ENCODE assay signal across 18 mouse cellular contexts in genomic region chr5:29772038-29772437, GRCm38 (mm10). TPM values are rescaled to one million over a fixed set of nuclear protein-coding genes. Genes with fewer than 3 reads are reported as not detected.
DNase-seq lines count a peak whose midpoint lies in the region; ATAC-seq and TF ChIP-seq lines count a peak whose summit lies in the region.
"Had no signal": no experiment of that assay in that cellular context is flagged by ENCODE, and none has a peak within 500 bp of the region (broad histone marks: within the 10 kb centered on the region; RNA-seq: fewer than 3 reads in every experiment).

No protein-coding gene starts in this region.

- dilution Hi-C loops in CH12.LX (cut with MboI; ENCODE audit: extremely low pct_ligation_motif_present, extremely low pct_unique_long_range_greater_than_20kb, low sequenced_read_pairs): no loop called here

- peaks cover 19 to 43% of the 10 kb centered on the region in 2 experiments for H3K4me1 ChIP-seq in heart, embryonic 14.5 days (ENCODE audit: control insufficient read depth in 2 of 2, insufficient read depth in 2 of 2, low read length in 2 of 2)
- peaks cover 4 to 23% of the 10 kb centered on the region in 2 experiments; a peak in 3 of 4 replicates for H3K4me1 ChIP-seq in CH12.LX (ENCODE audit: control insufficient read depth in 1 of 2, insufficient read depth in 2 of 2)
- H3K4me1 ChIP-seq: embryonic facial prominence, embryonic 12.5 days; intestine, embryonic 15.5 days had no signal

- no peaks in the 10 kb centered on the region for H3K27me3 ChIP-seq in heart, embryonic 14.5 days (ENCODE audit: control insufficient read depth, insufficient read depth, low read length)
- no peaks in the 10 kb centered on the region for H3K27me3 ChIP-seq in CH12.LX (replicated peaks)
- H3K27me3 ChIP-seq: embryonic facial prominence, embryonic 12.5 days; hindbrain, embryonic 13.5 days; intestine, embryonic 15.5 days had no signal

- H3K4me2 ChIP-seq in heart, embryonic 14.5 days (ENCODE audit: low read length): peak overlapping the region; percentile 6
- H3K4me2 ChIP-seq in CH12.LX (ENCODE audit: insufficient read depth, low read depth, poor library complexity, severe bottlenecking): no peak overlapping the region
- H3K4me2 ChIP-seq: embryonic facial prominence, embryonic 12.5 days; hindbrain, embryonic 13.5 days; intestine, embryonic 15.5 days; liver, embryonic 11.5 days had no signal

- in situ Hi-C loops in CH12.LX (cut with MboI; ENCODE audit: low pct_ligation_motif_present, low pct_unique_long_range_greater_than_20kb, low sequenced_read_pairs): no loop called here

- no peak for TF ChIP-seq POLR2A in CH12.LX (IDR thresholded peaks at IDR 0.05; ENCODE audit: low read depth, low read length)

- no peak for DNase-seq in heart, adult 18-20 months
- DNase-seq in 416B (ENCODE audit: low read depth) (peak; percentile 95), CH12.LX (ENCODE audit: extremely low read depth) (peak; percentile 15)
- no peak for DNase-seq in lung, postnatal 36 days
- no peak for DNase-seq in urinary bladder, adult 18-20 months (ENCODE audit: low spot score in 2 of 2)
- DNase-seq: kidney, postnatal 14 days had no signal

- peak overlapping the region; percentile 58 to 75 for H3K27ac ChIP-seq in heart, embryonic 14.5 days (replicated peaks in 1 of 2; ENCODE audit: control insufficient read depth in 1 of 2, insufficient read depth in 1 of 2, low read depth in 2 of 2, low read length in 2 of 2)
- no peak overlapping the region for H3K27ac ChIP-seq in CH12.LX (ENCODE audit: insufficient read depth, low read depth)
- H3K27ac ChIP-seq: embryonic facial prominence, embryonic 12.5 days; hindbrain, embryonic 13.5 days; intestine, embryonic 15.5 days had no signal

- no peaks in the 10 kb centered on the region for H3K9me3 ChIP-seq in heart, embryonic 14.5 days (ENCODE audit: control insufficient read depth, low read length)
- no peaks in the 10 kb centered on the region for H3K9me3 ChIP-seq in CH12.LX (replicated peaks; ENCODE audit: low read length)
- H3K9me3 ChIP-seq: embryonic facial prominence, embryonic 12.5 days; hindbrain, embryonic 13.5 days; intestine, embryonic 15.5 days had no signal

- TF ChIP-seq EP300 in CH12.LX (IDR thresholded peaks at IDR 0.05; ENCODE audit: low read length): no peak

- TF ChIP-seq RAD21 in CH12.LX (IDR thresholded peaks at IDR 0.05; ENCODE audit: low read depth, low read length): no peak

- 34% methylated on average over 2 of the region's 2 CpGs for WGBS in heart, embryonic 14.5 days

- no peaks in the 10 kb centered on the region; the same call in 1 of the 2 replicates for H3K79me2 ChIP-seq in CH12.LX (replicated peaks; ENCODE audit: control insufficient read depth, extremely low read depth, insufficient read depth, poor library complexity, severe bottlenecking)

- peaks cover 32% of the 10 kb centered on the region for H3K36me3 ChIP-seq in heart, embryonic 14.5 days (ENCODE audit: control insufficient read depth, insufficient read depth, low read length)
- peaks cover 41 to 89% of the 10 kb centered on the region in 2 experiments for H3K36me3 ChIP-seq in CH12.LX (replicated peaks in 1 of 2; ENCODE audit: control insufficient read depth in 1 of 2, insufficient read depth in 1 of 2, low read length in 1 of 2)

- no peak for TF ChIP-seq CTCF in CH12.LX (conservative IDR thresholded peaks at IDR 0.05 in 1 of 2, IDR thresholded peaks at IDR 0.05 in 1 of 2; ENCODE audit: low read depth in 2 of 2, low read length in 2 of 2)

- H3K9ac ChIP-seq in heart, embryonic 14.5 days (ENCODE audit: low read length): no peak overlapping the region
- H3K9ac ChIP-seq in CH12.LX (ENCODE audit: insufficient read depth, low read depth): no peak overlapping the region
- H3K9ac ChIP-seq: embryonic facial prominence, embryonic 12.5 days; hindbrain, embryonic 13.5 days; intestine, embryonic 15.5 days had no signal

- no peak overlapping the region for H3K4me3 ChIP-seq in heart, embryonic 14.5 days (ENCODE audit: control insufficient read depth in 1 of 2, insufficient read depth in 1 of 2, low read depth in 1 of 2, low read length in 2 of 2)
- H3K4me3 ChIP-seq in CH12.LX (replicated peaks in 1 of 3; ENCODE audit: low read depth in 2 of 3, low read length in 2 of 3, poor library complexity in 1 of 3): no peak overlapping the region
- H3K4me3 ChIP-seq: embryonic facial prominence, embryonic 12.5 days; hindbrain, embryonic 13.5 days; intestine, embryonic 15.5 days had no signal

- ATAC-seq in heart, embryonic 14.5 days (ENCODE audit: insufficient number of reproducible peaks, insufficient read depth, low FRiP score, low read depth): peak; percentile 32; the same call in 1 of the 2 replicates
- ATAC-seq in granulocyte monocyte progenitor cell, adult 5-6 weeks (replicated peaks; ENCODE audit: poor library complexity, severe bottlenecking): peak; percentile 95
- ATAC-seq: intestine, embryonic 15.5 days had no signal

TF ChIP-seq in CH12.LX, 34 proteins besides CTCF, POLR2A, EP300 and RAD21:
- no peak for TF ChIP-seq RCOR1 (conservative IDR thresholded peaks at IDR 0.05; ENCODE audit: low read depth, low read length)
- TF ChIP-seq ZMIZ1 (IDR thresholded peaks at IDR 0.05; ENCODE audit: low read depth, low read length): no peak
TF ChIP-seq in CH12.LX: peak in this region for 0.

RNA-seq across cellular contexts. Expression of gene Gm5129, which starts 36.3 kb away (rescaled TPM):
- polyA plus RNA-seq in heart, embryonic 14.5 days (2014; fragmentation: Nextera tagmentation; extraction: Ambion mirVana): not detected in 2 replicates
- total RNA-seq in heart, adult 18-20 months (2021): 1 to 10 TPM in 1 of 2 experiments, not detected in 1; 1.3 TPM
- total RNA-seq in CH12.LX (2012; rRNA removed) (1.3 TPM in 1 of 2 replicates, not detected in the other), CH12.LX (2014; rRNA removed) (not detected in 2 replicates)
- not detected in 2 replicates for polyA plus RNA-seq in CH12.LX (2012; ENCODE audit: insufficient read length, low read depth)
- not detected in 2 replicates for total RNA-seq in granulocyte monocyte progenitor cell, adult 5-6 weeks (2014; fragmentation: Nextera tagmentation)
- total RNA-seq in granulocyte monocyte progenitor cell, adult 5-6 weeks (2017): not detected in 2 replicates
- total RNA-seq: gastrocnemius, postnatal 4 days; layer of hippocampus, postnatal 10 days; left cerebral cortex, postnatal 14 days had no signal
- polyA plus RNA-seq: embryonic facial prominence, embryonic 12.5 days; frontal cortex, adult 2 months; hindbrain, embryonic 13.5 days; intestine, embryonic 15.5 days; liver, embryonic 11.5 days; lung, postnatal 0 days; neural tube, embryonic 14.5 days had no signal

RNA-seq across cellular contexts. Expression of gene Dnajb6, which starts 36.5 kb away (rescaled TPM):
- 85.5 and 90.0 TPM in 2 replicates for polyA plus RNA-seq in heart, embryonic 14.5 days (2014; fragmentation: Nextera tagmentation; extraction: Ambion mirVana)
- 10 to 100 TPM; 72.3 to 75.7 TPM for total RNA-seq in heart, adult 18-20 months (2021)
- total RNA-seq in CH12.LX (2012; rRNA removed) (61.1 and 75.8 TPM in 2 replicates), CH12.LX (2014; rRNA removed) (196 and 228 TPM in 2 replicates)
- 117 and 140 TPM in 2 replicates for polyA plus RNA-seq in CH12.LX (2012; ENCODE audit: insufficient read length, low read depth)
- total RNA-seq in granulocyte monocyte progenitor cell, adult 5-6 weeks (2014; fragmentation: Nextera tagmentation): 129 and 145 TPM in 2 replicates
- total RNA-seq in granulocyte monocyte progenitor cell, adult 5-6 weeks (2017): 142 and 197 TPM in 2 replicates

Comparison
In these comparisons a context has a peak if more than half of its experiments do, and no peak if none do; other contexts are left out.
1. DNase-seq: peak in 416B (single experiment) and CH12.LX (single experiment); none in heart, adult 18-20 months (0 of 2), lung, postnatal 36 days (single experiment) and urinary bladder, adult 18-20 months (0 of 2).